Mouse (Mus musculus): ENCODE measurements at regions not wholly inside any gene's neighbourhood (a gene's known extent, or its start where the extent isn't known, plus 50 kb on each side); places are given as distances from the start of the nearest gene placed in this dataset.

DNA sequence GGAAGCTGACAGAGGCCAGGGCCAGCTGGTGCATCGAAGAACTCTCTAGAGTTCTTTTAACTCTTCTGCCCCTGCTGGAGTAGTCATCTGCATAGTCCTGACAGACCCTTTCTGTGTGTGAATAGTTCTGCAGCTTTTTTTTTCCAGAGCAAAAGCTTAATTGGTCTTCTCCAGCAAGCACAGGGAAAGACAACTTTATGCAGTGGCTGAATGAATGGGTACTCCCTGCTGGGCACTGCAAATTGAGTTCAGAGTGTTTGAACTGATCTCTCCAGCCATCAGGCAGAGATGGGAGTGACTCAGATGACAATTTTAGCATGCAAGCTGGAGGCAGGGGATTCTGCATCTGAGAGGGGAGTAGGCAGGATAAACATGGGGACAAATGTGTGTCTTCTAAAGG, 242.0 kb downstream of the Rpl10-ps3 start:
- TF ChIP-seq CTCF (IDR thresholded peaks at IDR 0.05; ENCODE audit: insufficient read depth, low read depth, low read length) (no peak), POLR2A (IDR thresholded peaks at IDR 0.05; ENCODE audit: insufficient read depth, low read depth, low read length) (no peak)
